In the genomic region with DNA sequence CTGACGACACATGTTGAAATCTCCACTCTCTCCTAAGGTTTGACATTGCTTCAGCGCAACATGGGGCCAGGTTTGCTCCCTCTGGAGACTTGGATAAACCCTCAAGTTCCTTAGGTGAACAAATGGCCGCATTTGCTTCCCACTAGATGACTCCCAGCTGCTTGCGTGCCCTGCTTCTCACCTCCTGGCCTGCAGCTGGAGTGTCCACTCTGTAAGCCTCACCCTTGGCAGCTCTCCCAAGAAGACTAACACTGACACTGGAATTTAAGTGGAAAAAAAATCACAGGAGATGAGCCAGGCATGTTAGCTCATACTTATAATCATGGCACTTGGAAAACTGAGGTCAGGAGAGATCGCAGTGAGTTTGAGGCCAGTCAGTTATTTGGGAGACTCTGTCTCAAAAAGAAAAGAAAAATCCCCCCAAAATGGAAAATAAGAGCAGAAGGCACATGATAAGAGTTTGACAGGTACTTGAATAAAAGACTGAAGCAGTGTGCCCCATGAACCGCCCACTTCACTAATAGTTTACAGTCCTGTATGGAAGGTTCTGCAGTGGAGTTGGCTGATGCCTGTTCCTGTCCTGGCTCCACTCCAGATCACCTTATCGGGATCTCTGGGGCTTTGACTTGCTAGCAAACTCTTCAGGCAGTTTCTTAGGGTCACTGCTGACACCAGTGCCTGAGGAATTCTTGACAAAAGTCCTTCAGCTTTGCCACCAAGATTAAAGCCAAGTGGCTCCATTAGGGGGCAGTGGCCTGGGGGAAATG, we compare ENCODE assay signal across 9 mouse cellular contexts.
A peak's percentile ranks its signal among the peaks of the same experiment; 100 is the strongest.
DNase-seq lines count a peak whose midpoint lies in the region; TF ChIP-seq lines count a peak whose summit lies in the region.
"Had no signal": no experiment of that assay in that cellular context is flagged by ENCODE, and none has a peak within 500 bp of the region (broad histone marks: within the 10 kb centered on the region; RNA-seq: fewer than 3 reads in every experiment).

No protein-coding gene starts in this region.

- no peaks in the 10 kb centered on the region for H3K27me3 ChIP-seq in MEL (ENCODE audit: control insufficient read depth in 1 of 2, insufficient read depth in 2 of 2, low read length in 2 of 2)

- no peak overlapping the region for H3K4me3 ChIP-seq in MEL (ENCODE audit: control insufficient read depth in 1 of 2, insufficient read depth in 1 of 2, low read depth in 2 of 2, low read length in 2 of 2)
- H3K4me3 ChIP-seq: forebrain, embryonic 10.5 days had no signal

- H3K36me3 ChIP-seq in MEL (ENCODE audit: control insufficient read depth in 1 of 2, insufficient read depth in 2 of 2, low read length in 2 of 2), result no peaks in the 10 kb centered on the region
- H3K36me3 ChIP-seq: forebrain, embryonic 10.5 days had no signal

- H3K9me3 ChIP-seq in MEL (replicated peaks; ENCODE audit: insufficient read depth, low read length), result no peaks in the 10 kb centered on the region
- H3K9me3 ChIP-seq: forebrain, embryonic 10.5 days had no signal

- intact Hi-C loops in heart, postnatal 36 days (cut with DNase I), result no loop called here

- no peak overlapping the region for H3K9ac ChIP-seq in MEL (ENCODE audit: control insufficient read depth, low read depth, low read length, poor library complexity, severe bottlenecking)
- H3K9ac ChIP-seq: liver, embryonic 14.5 days had no signal

- no peak for TF ChIP-seq EP300 in MEL (IDR thresholded peaks at IDR 0.05; ENCODE audit: low read depth in 1 of 2, low read length in 2 of 2)

- H3K79me2 ChIP-seq in MEL (ENCODE audit: control insufficient read depth, insufficient read depth, low read length, poor library complexity), result no peaks in the 10 kb centered on the region

- no peak for TF ChIP-seq POLR2A in MEL (IDR thresholded peaks at IDR 0.05; ENCODE audit: control insufficient read depth in 1 of 2, insufficient read depth in 1 of 2, low read depth in 1 of 2, low read length in 2 of 2, poor library complexity in 1 of 2)

- TF ChIP-seq CTCF in MEL (IDR thresholded peaks at IDR 0.05 in 2 of 3, conservative IDR thresholded peaks at IDR 0.05 in 1 of 3; ENCODE audit: control insufficient read depth in 1 of 3, insufficient read depth in 1 of 3, low read depth in 2 of 3, low read length in 3 of 3, poor library complexity in 1 of 3, severe bottlenecking in 1 of 3), result no peak

- no peaks in the 10 kb centered on the region for H3K4me1 ChIP-seq in MEL (ENCODE audit: control insufficient read depth in 1 of 2, insufficient read depth in 2 of 2, low read length in 2 of 2)

- no peak for TF ChIP-seq RAD21 in MEL (IDR thresholded peaks at IDR 0.05; ENCODE audit: low read depth, low read length)

- DNase-seq in MEL (ENCODE audit: low read depth, low spot score), result peak; percentile 1
- DNase-seq in gastrocnemius, adult 18-20 months (ENCODE audit: low spot score), result peak; percentile 76
- peak; percentile 35 to 52 for DNase-seq in heart, postnatal 36 days
- peak; percentile 44 for DNase-seq in lung, postnatal 14 days
- DNase-seq in frontal cortex, adult 2 months (ENCODE audit: extremely low spot score in 1 of 2, low spot score in 1 of 2), result no peak
- no peak for DNase-seq in left cerebral cortex, adult 9 months (ENCODE audit: low spot score in 2 of 2)
- no peak for DNase-seq in B cell, adult 2 months

- H3K27ac ChIP-seq in MEL (ENCODE audit: control insufficient read depth, low read depth, low read length), result no peak overlapping the region
- H3K27ac ChIP-seq: forebrain, embryonic 10.5 days; liver, embryonic 14.5 days had no signal

TF ChIP-seq in MEL, 35 proteins besides CTCF, POLR2A, EP300 and RAD21:
- TF ChIP-seq USF1 (IDR thresholded peaks at IDR 0.05; ENCODE audit: low read depth, low read length) (no peak), KAT2A (conservative IDR thresholded peaks at IDR 0.05; ENCODE audit: low read depth, low read length) (no peak), USF2 (IDR thresholded peaks at IDR 0.05; ENCODE audit: borderline replicate concordance in 1 of 2, insufficient read depth in 1 of 2, low read depth in 1 of 2, low read length in 2 of 2) (no peak), MXI1 (IDR thresholded peaks at IDR 0.05; ENCODE audit: low read depth, low read length) (no peak), UBTF (IDR thresholded peaks at IDR 0.05; ENCODE audit: borderline replicate concordance, insufficient read depth, low read depth, low read length) (no peak), JUND (IDR thresholded peaks at IDR 0.05; ENCODE audit: low read depth, low read length) (no peak), GABPA (IDR thresholded peaks at IDR 0.05; ENCODE audit: low read depth, low read length) (no peak)

Comparison
In these comparisons a context has a peak if more than half of its experiments do, and no peak if none do; other contexts are left out.
1. DNase-seq: peak in MEL (single experiment), gastrocnemius, adult 18-20 months (single experiment), heart, postnatal 36 days (2 of 2) and lung, postnatal 14 days (single experiment); none in frontal cortex, adult 2 months (0 of 2), left cerebral cortex, adult 9 months (0 of 2) and B cell, adult 2 months (0 of 2).